Mouse (Mus musculus) midbrain, embryonic 12.5 days (tissue): ENCODE results near the gene Slc39a11. TPM values are rescaled to one million over a fixed set of nuclear protein-coding genes. Genes with fewer than 3 reads are reported as not detected.

Source experiments
- ATAC-seq: fragments of 200-750 bp; cut with Nextera tagmentation; 2 replicates; pipeline ENCODE4 v1.8.0; 2017; ENCODE audit warnings: low read depth, moderate TSS enrichment, moderate library complexity; ENCODE audit not compliant: low FRiP score
- H3K27ac ChIP-seq: fragments of 300-500 bp; sonication (generic); replicated peaks from 2 replicates; pipeline ENCODE4 v1.5.1; 2016; ENCODE audit warnings: mild to moderate bottlenecking
- H3K27me3 ChIP-seq: fragments of 300-500 bp; sonication (generic); 2 replicates; pipeline ENCODE4 v1.6.1; 2016; ENCODE audit warnings: mild to moderate bottlenecking
- H3K36me3 ChIP-seq: fragments of 300-500 bp; sonication (generic); 2 replicates; pipeline ENCODE4 v1.6.1; 2016
- H3K4me1 ChIP-seq: fragments of 300-500 bp; sonication (generic); 2 replicates; pipeline ENCODE4 v1.6.1; 2016
- H3K4me2 ChIP-seq: fragments of 300-500 bp; sonication (generic); replicated peaks from 2 replicates; pipeline ENCODE4 v1.6.1; 2016; ENCODE audit warnings: mild to moderate bottlenecking, moderate library complexity
- H3K4me3 ChIP-seq: fragments of 300-500 bp; sonication (generic); 2 replicates; pipeline ENCODE4 v1.5.1; 2016; ENCODE audit warnings: mild to moderate bottlenecking
- H3K9ac ChIP-seq: fragments of 300-500 bp; sonication (generic); replicated peaks from 2 replicates; pipeline ENCODE4 v1.6.1; 2016; ENCODE audit warnings: mild to moderate bottlenecking, moderate library complexity
- H3K9me3 ChIP-seq: fragments of 300-500 bp; sonication (generic); 2 replicates; pipeline ENCODE4 v1.6.1; 2016; ENCODE audit warnings: mild to moderate bottlenecking
- WGBS: fragments of 180-500 bp; shearing (Covaris S2); methylation state at CpG from one replicate; pipeline ENCODE4 v1.1.7; 2016; 5-methylcytosine and 5-hydroxymethylcytosine counted together
- polyA plus RNA-seq: library from polyadenylated mRNA; unstranded; fragments of >200 nt; fragmentation: Nextera tagmentation; extraction: Ambion mirVana; gene quantifications from 2 replicates; pipeline ENCODE4 v1.2.1, GENCODE M21; 2016

Gene Slc39a11
- polyA plus RNA-seq, 1 experiment from 2014 or later = 26.1 TPM

GRCm38 (mm10) chr11:113458582-113459210 is 191.2 kb downstream of the Slc39a11 start:
- Histone ChIP-seq H3K4me3 (no peak overlapping the region), H3K4me2 (no peak overlapping the region), H3K36me3 (0 out of 2 replicates have a peak, but pooled peaks cover 3% of the 10 kb centered on the region), H3K9ac (no peak overlapping the region), H3K9me3 (peaks cover 12% of the 10 kb centered on the region), H3K4me1 (no peaks in the 10 kb centered on the region), H3K27me3 (no peaks in the 10 kb centered on the region), H3K27ac (no peak overlapping the region)
- WGBS = 64% methylated on average over 15 of the region's 15 CpGs
- ATAC-seq = no peak

GRCm38 (mm10) chr11:113452861-113453568 is 196.9 kb downstream of the Slc39a11 start:
- Histone ChIP-seq H3K27me3 (peaks cover 17% of the 10 kb centered on the region), H3K4me2 (no peak overlapping the region), H3K4me1 (peaks cover 31% of the 10 kb centered on the region), H3K9ac (no peak overlapping the region), H3K9me3 (peaks cover 12% of the 10 kb centered on the region), H3K4me3 (no peak overlapping the region), H3K27ac (peak overlapping the region; percentile 54), H3K36me3 (0 out of 2 replicates have a peak, but pooled peaks cover 3% of the 10 kb centered on the region)
- no peak for ATAC-seq
- WGBS = 47% methylated on average over 16 of the region's 16 CpGs

- peaks cover 31% of the 10 kb centered on the region for H3K4me1 ChIP-seq
- 86% methylated on average over 10 of the region's 10 CpGs for WGBS
- H3K27ac ChIP-seq = no peak overlapping the region
- no peak overlapping the region for H3K9ac ChIP-seq
- ATAC-seq = no peak
- 0 out of 2 replicates have a peak, but pooled peaks cover 3% of the 10 kb centered on the region for H3K36me3 ChIP-seq
- no peak overlapping the region for H3K4me2 ChIP-seq
- H3K9me3 ChIP-seq = peaks cover 9% of the 10 kb centered on the region
- no peak overlapping the region for H3K4me3 ChIP-seq
- H3K27me3 ChIP-seq = peaks cover 17% of the 10 kb centered on the region
Measured at GRCm38 (mm10) chr11:113451301-113451700, 198.6 kb downstream of the Slc39a11 start.

GRCm38 (mm10) chr11:113450665-113451064 is 199.2 kb downstream of the Slc39a11 start:
- peaks cover 21% of the 10 kb centered on the region for H3K27me3 ChIP-seq
- no peak overlapping the region for H3K27ac ChIP-seq
- no peak overlapping the region for H3K4me3 ChIP-seq
- peaks cover 31% of the 10 kb centered on the region for H3K4me1 ChIP-seq
- no peak overlapping the region for H3K9ac ChIP-seq
- 59% methylated on average over 4 of the region's 4 CpGs for WGBS
- ATAC-seq = 0 out of 2 replicates have a peak, but pooled peaks have one; percentile 27
- no peak overlapping the region for H3K4me2 ChIP-seq
- H3K36me3 ChIP-seq = no peaks in the 10 kb centered on the region
- H3K9me3 ChIP-seq = peaks cover 6% of the 10 kb centered on the region; the same call in 1 of the 2 replicates

GRCm38 (mm10) chr11:113450028-113450427 is 199.9 kb downstream of the Slc39a11 start:
- H3K4me3 ChIP-seq = no peak overlapping the region
- peaks cover 21% of the 10 kb centered on the region for H3K27me3 ChIP-seq
- no peaks in the 10 kb centered on the region for H3K36me3 ChIP-seq
- no peak for ATAC-seq
- H3K4me1 ChIP-seq = peaks cover 31% of the 10 kb centered on the region
- WGBS = 88% methylated on average over 6 of the region's 6 CpGs
- H3K27ac ChIP-seq = no peak overlapping the region
- H3K9ac ChIP-seq = no peak overlapping the region
- H3K9me3 ChIP-seq = 0 out of 2 replicates have a peak, but pooled peaks cover 3% of the 10 kb centered on the region
- no peak overlapping the region for H3K4me2 ChIP-seq

- Histone ChIP-seq H3K27ac (no peak overlapping the region), H3K9me3 (peaks cover 5% of the 10 kb centered on the region), H3K27me3 (peaks cover 73% of the 10 kb centered on the region), H3K9ac (no peak overlapping the region), H3K4me2 (no peak overlapping the region), H3K4me3 (no peak overlapping the region), H3K36me3 (no peaks in the 10 kb centered on the region), H3K4me1 (peaks cover 23% of the 10 kb centered on the region)
- 96% methylated on average over 11 of the region's 11 CpGs for whole genome bisulfite sequencing
- ATAC-seq = no peak
Measured at GRCm38 (mm10) chr11:113442036-113442435, 207.8 kb downstream of the Slc39a11 start.

GRCm38 (mm10) chr11:113439328-113440030 is 210.4 kb downstream of the Slc39a11 start:
- H3K27me3 ChIP-seq = peaks cover 91% of the 10 kb centered on the region

DNA sequence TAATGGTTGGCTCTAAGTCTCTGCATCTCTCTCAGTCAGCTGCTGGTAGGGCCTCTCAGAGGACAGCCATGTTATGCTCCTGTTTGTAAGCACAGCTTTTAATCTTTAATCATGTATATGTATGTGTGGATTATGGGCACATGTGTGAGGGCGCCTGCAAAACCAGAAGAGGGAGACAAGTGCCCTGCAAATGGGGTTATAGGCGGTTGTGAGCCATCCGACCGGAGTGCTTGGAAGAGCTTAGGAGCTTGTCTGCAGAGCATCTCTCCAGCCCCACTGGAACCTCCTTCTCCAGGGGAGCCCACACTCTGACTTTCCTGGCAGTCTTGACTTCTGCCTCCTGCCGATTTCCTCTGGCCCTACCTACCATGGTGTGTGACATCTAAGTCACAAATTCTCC is 211.0 kb downstream of the Slc39a11 start:
- peaks cover 5% of the 10 kb centered on the region for H3K9me3 ChIP-seq
- no peaks in the 10 kb centered on the region for H3K36me3 ChIP-seq
- H3K4me2 ChIP-seq = peak overlapping the region; percentile 23; the same call in 1 of the 2 replicates
- WGBS = 68% methylated on average over 5 of the region's 5 CpGs
- peak overlapping the region; percentile 90 for H3K27ac ChIP-seq
- H3K4me3 ChIP-seq = no peak overlapping the region
- H3K9ac ChIP-seq = no peak overlapping the region
- H3K27me3 ChIP-seq = peaks cover 91% of the 10 kb centered on the region
- peak; percentile 23; the same call in 1 of the 2 replicates for ATAC-seq
- H3K4me1 ChIP-seq = peaks cover 32% of the 10 kb centered on the region

More at GRCm38 (mm10) chr11:113439328-113440030, 210.4 kb downstream of the Slc39a11 start:
- Histone ChIP-seq H3K9me3 (peaks cover 5% of the 10 kb centered on the region), H3K4me2 (peak overlapping the region; percentile 23), H3K4me3 (no peak overlapping the region), H3K36me3 (no peaks in the 10 kb centered on the region), H3K27ac (peak overlapping the region; percentile 90), H3K4me1 (peaks cover 32% of the 10 kb centered on the region), H3K9ac (peak overlapping the region; percentile 53)
- WGBS = 22% methylated on average over 20 of the region's 20 CpGs
- ATAC-seq = peak; percentile 95

- WGBS = 94% methylated on average over 9 of the region's 9 CpGs
- Histone ChIP-seq H3K4me3 (no peak overlapping the region), H3K9ac (no peak overlapping the region), H3K36me3 (no peaks in the 10 kb centered on the region), H3K27ac (no peak overlapping the region), H3K4me2 (no peak overlapping the region), H3K4me1 (peaks cover 32% of the 10 kb centered on the region), H3K9me3 (peaks cover 7% of the 10 kb centered on the region), H3K27me3 (peaks cover 92% of the 10 kb centered on the region)
- ATAC-seq = no peak
Measured at GRCm38 (mm10) chr11:113437357-113437756, 212.5 kb downstream of the Slc39a11 start.

DNA sequence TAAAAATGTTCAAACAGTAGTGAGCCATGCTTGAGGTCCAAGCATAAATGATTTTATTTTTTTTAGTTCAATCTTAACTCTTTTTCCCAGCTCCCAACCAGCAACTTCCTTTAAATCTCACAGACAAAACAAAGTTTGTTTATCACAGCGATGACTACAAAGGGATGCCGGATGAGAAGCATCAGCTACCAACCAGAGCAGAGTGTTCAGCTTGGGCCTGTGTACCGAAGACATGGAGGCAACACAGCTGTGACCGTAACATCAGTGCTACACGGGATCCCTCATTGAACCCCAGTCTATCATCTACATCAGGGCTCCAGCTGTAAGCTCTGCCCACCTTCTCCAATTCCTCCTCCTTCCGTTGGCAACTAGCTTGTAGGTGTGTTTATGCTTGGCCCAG is 213.6 kb downstream of the Slc39a11 start:
- Histone ChIP-seq H3K27me3 (peaks cover 86% of the 10 kb centered on the region), H3K27ac (no peak overlapping the region), H3K9me3 (peaks cover 13% of the 10 kb centered on the region), H3K4me2 (no peak overlapping the region), H3K36me3 (no peaks in the 10 kb centered on the region), H3K9ac (no peak overlapping the region), H3K4me1 (peaks cover 32% of the 10 kb centered on the region), H3K4me3 (no peak overlapping the region)
- no peak for ATAC-seq
- 90% methylated on average over 6 of the region's 6 CpGs for WGBS

DNA sequence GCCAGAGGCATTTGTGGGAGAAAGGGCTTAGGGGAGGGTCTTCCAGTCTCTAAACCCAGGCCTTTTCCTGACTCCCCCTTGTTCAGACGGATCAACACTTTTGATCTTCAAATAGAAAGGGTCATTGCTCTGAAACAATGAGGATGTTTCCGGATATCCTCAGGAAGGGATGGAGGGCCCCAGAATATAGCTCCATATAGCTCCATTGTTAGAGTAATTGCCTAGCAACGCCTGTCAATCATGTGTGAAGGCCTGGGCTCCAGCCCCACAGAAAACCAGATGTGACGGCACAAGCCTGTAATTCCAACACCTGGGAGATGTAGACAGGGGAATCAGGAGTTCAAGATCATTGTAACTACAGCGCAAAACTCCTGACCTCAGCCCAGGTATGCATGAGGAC is 214.2 kb downstream of the Slc39a11 start:
- Histone ChIP-seq H3K27me3 (peaks cover 80% of the 10 kb centered on the region), H3K27ac (no peak overlapping the region), H3K4me2 (no peak overlapping the region), H3K4me3 (no peak overlapping the region), H3K4me1 (peaks cover 32% of the 10 kb centered on the region), H3K9me3 (peaks cover 8% of the 10 kb centered on the region; the same call in 1 of the 2 replicates), H3K36me3 (no peaks in the 10 kb centered on the region), H3K9ac (no peak overlapping the region)
- WGBS = 38% methylated on average over 5 of the region's 5 CpGs
- ATAC-seq = no peak

DNA sequence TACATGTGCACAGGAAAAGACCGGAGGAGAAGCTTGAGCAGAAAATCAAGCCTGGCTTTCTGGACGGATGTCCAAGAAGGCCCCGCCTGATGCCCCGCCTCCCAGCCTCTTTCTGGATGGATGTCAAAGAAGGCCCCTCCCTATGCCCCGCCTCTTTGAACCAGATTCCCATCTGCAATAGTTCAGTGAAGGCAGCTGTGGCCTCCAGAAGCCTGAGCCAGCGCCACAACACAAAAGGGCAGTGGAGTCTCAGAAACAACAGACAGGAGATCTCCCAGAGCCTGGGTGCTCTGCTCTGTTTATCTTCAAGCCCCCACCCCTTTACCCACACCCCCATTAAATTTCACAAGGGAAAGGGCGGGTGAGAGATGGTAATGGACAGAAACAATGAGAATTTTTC is 218.7 kb downstream of the Slc39a11 start:
- Histone ChIP-seq H3K4me2 (no peak overlapping the region), H3K36me3 (no peaks in the 10 kb centered on the region), H3K9ac (no peak overlapping the region), H3K4me3 (no peak overlapping the region), H3K9me3 (peaks cover 8% of the 10 kb centered on the region; the same call in 1 of the 2 replicates), H3K4me1 (peaks cover 8% of the 10 kb centered on the region), H3K27ac (no peak overlapping the region), H3K27me3 (peaks cover 64% of the 10 kb centered on the region)
- no peak for ATAC-seq
- 70% methylated on average over 7 of the region's 7 CpGs for WGBS
